In genomic region chr15:80949431-80949830, GRCm38 (mm10) we compare ENCODE assay signal across 9 mouse cellular contexts. TPM values are rescaled to one million over a fixed set of nuclear protein-coding genes. Genes with fewer than 3 reads are reported as not detected.
DNase-seq lines count a peak whose midpoint lies in the region; ATAC-seq lines count a peak whose summit lies in the region.
"Had no signal": no experiment of that assay in that cellular context is flagged by ENCODE, and none has a peak within 500 bp of the region (broad histone marks: within the 10 kb centered on the region; RNA-seq: fewer than 3 reads in every experiment).

No protein-coding gene starts in this region.

- H3K36me3 ChIP-seq in lung, embryonic 16.5 days (ENCODE audit: control insufficient read depth, insufficient read depth, low read length), result peaks cover 12% of the 10 kb centered on the region
- H3K36me3 ChIP-seq in embryonic facial prominence, embryonic 15.5 days, result peaks cover 25% of the 10 kb centered on the region
- H3K36me3 ChIP-seq in limb, embryonic 12.5 days, result peaks cover 25% of the 10 kb centered on the region
- peaks cover 3% of the 10 kb centered on the region; the same call in 1 of the 2 replicates for H3K36me3 ChIP-seq in splenic B cell, adult 2 months (ENCODE audit: control insufficient read depth, insufficient read depth, low read length, poor library complexity, severe bottlenecking)

- H3K4me1 ChIP-seq in lung, embryonic 16.5 days (replicated peaks; ENCODE audit: control insufficient read depth, insufficient read depth, low read length), result peaks cover 14% of the 10 kb centered on the region
- H3K4me1 ChIP-seq in embryonic facial prominence, embryonic 15.5 days, result peaks cover 15% of the 10 kb centered on the region
- H3K4me1 ChIP-seq in limb, embryonic 12.5 days (replicated peaks), result peaks cover 14% of the 10 kb centered on the region

- no peak for DNase-seq in lung, postnatal 10 days
- DNase-seq in splenic B cell, adult 2 months (ENCODE audit: low read depth, low spot score), result peak; percentile 31
- no peak for DNase-seq in left cerebral cortex, adult 8-10 months (ENCODE audit: low spot score in 2 of 2)
- DNase-seq in gastrocnemius, adult 8-10 months (ENCODE audit: low spot score in 2 of 2), result no peak
- no peak for DNase-seq in gastrocnemius, postnatal 4 days (ENCODE audit: low spot score in 2 of 2)
- DNase-seq: adrenal gland, postnatal 25 days had no signal

- 29% methylated on average over 4 of the region's 4 CpGs for WGBS in lung, embryonic 16.5 days
- 39% methylated on average over 4 of the region's 4 CpGs for WGBS in embryonic facial prominence, embryonic 15.5 days
- WGBS in limb, embryonic 12.5 days, result 65% methylated on average over 4 of the region's 4 CpGs

- ATAC-seq in lung, embryonic 16.5 days (ENCODE audit: low read depth), result no peak
- ATAC-seq in embryonic facial prominence, embryonic 15.5 days (ENCODE audit: insufficient number of reproducible peaks, low FRiP score, low TSS enrichment, low read depth), result no peak
- no peak for ATAC-seq in limb, embryonic 12.5 days (ENCODE audit: insufficient number of reproducible peaks, insufficient read depth, low FRiP score, low TSS enrichment, low read depth)

- H3K4me3 ChIP-seq in lung, embryonic 16.5 days (ENCODE audit: low read length), result peak overlapping the region; percentile 91
- H3K4me3 ChIP-seq in embryonic facial prominence, embryonic 15.5 days (replicated peaks), result peak overlapping the region; percentile 96
- peak overlapping the region; percentile 89 for H3K4me3 ChIP-seq in limb, embryonic 12.5 days (replicated peaks)

- peak overlapping the region; percentile 84 for H3K9ac ChIP-seq in lung, embryonic 16.5 days (ENCODE audit: low read length)
- peak overlapping the region; percentile 29; the same call in 1 of the 2 replicates for H3K9ac ChIP-seq in embryonic facial prominence, embryonic 15.5 days
- H3K9ac ChIP-seq in limb, embryonic 12.5 days (replicated peaks), result peak overlapping the region; percentile 78

- no peaks in the 10 kb centered on the region for H3K27me3 ChIP-seq in lung, embryonic 16.5 days (ENCODE audit: control insufficient read depth, insufficient read depth, low read depth, low read length)
- H3K27me3 ChIP-seq in embryonic facial prominence, embryonic 15.5 days, result no peaks in the 10 kb centered on the region
- H3K27me3 ChIP-seq in limb, embryonic 12.5 days, result no peaks in the 10 kb centered on the region
- no peaks in the 10 kb centered on the region for H3K27me3 ChIP-seq in splenic B cell, adult 2 months (ENCODE audit: control insufficient read depth, insufficient read depth, low read length, poor library complexity, severe bottlenecking)

- peak overlapping the region; percentile 82 for H3K4me2 ChIP-seq in lung, embryonic 16.5 days (ENCODE audit: low read depth, low read length)
- peak overlapping the region; percentile 73 for H3K4me2 ChIP-seq in embryonic facial prominence, embryonic 15.5 days (replicated peaks)
- peak overlapping the region; percentile 85 for H3K4me2 ChIP-seq in limb, embryonic 12.5 days

- no peak overlapping the region for H3K27ac ChIP-seq in lung, embryonic 16.5 days (ENCODE audit: low read length)
- no peak overlapping the region for H3K27ac ChIP-seq in embryonic facial prominence, embryonic 15.5 days (replicated peaks)
- H3K27ac ChIP-seq in limb, embryonic 12.5 days, result no peak overlapping the region

- no peaks in the 10 kb centered on the region for H3K9me3 ChIP-seq in lung, embryonic 16.5 days (ENCODE audit: control insufficient read depth, low read length)
- no peaks in the 10 kb centered on the region for H3K9me3 ChIP-seq in embryonic facial prominence, embryonic 15.5 days (replicated peaks)
- H3K9me3 ChIP-seq in limb, embryonic 12.5 days, result no peaks in the 10 kb centered on the region

RNA-seq across cellular contexts. Expression of gene Adsl, which starts 1.1 kb away (rescaled TPM):
- polyA plus RNA-seq in lung, embryonic 16.5 days (2015; fragmentation: Nextera tagmentation; extraction: Ambion mirVana), result 133 and 135 TPM in 2 replicates
- polyA plus RNA-seq in embryonic facial prominence, embryonic 15.5 days (2015; fragmentation: Nextera tagmentation; extraction: Ambion mirVana), result 128 and 136 TPM in 2 replicates
- polyA plus RNA-seq in limb, embryonic 12.5 days (2016; fragmentation: Nextera tagmentation; extraction: Ambion mirVana), result 183 and 186 TPM in 2 replicates
- total RNA-seq in left cerebral cortex, adult 8-10 months (2022), result 10 to 100 TPM; 27.5 to 42.6 (median 32.7) TPM
- total RNA-seq in gastrocnemius, adult 8-10 months (2022), result 100 to 1,000 TPM; 142 to 167 (median 153) TPM
- 100 to 1,000 TPM; 123 to 128 TPM for total RNA-seq in gastrocnemius, postnatal 4 days (2021)

RNA-seq across cellular contexts. Expression of gene Sgsm3, which starts 28.1 kb away (rescaled TPM):
- 45.9 and 46.2 TPM in 2 replicates for polyA plus RNA-seq in lung, embryonic 16.5 days (2015; fragmentation: Nextera tagmentation; extraction: Ambion mirVana)
- polyA plus RNA-seq in embryonic facial prominence, embryonic 15.5 days (2015; fragmentation: Nextera tagmentation; extraction: Ambion mirVana), result 27.2 and 33.6 TPM in 2 replicates
- 27.1 and 28.1 TPM in 2 replicates for polyA plus RNA-seq in limb, embryonic 12.5 days (2016; fragmentation: Nextera tagmentation; extraction: Ambion mirVana)
- total RNA-seq in left cerebral cortex, adult 8-10 months (2022), result 100 to 1,000 TPM in 1 of 4 experiments, 10 to 100 TPM in 3; 81.8 to 105 (median 87.0) TPM
- total RNA-seq in gastrocnemius, adult 8-10 months (2022), result 10 to 100 TPM; 14.9 to 22.1 (median 20.1) TPM
- total RNA-seq in gastrocnemius, postnatal 4 days (2021), result 10 to 100 TPM; 12.8 to 15.0 TPM

Comparison
In these comparisons a context has a peak if more than half of its experiments do, and no peak if none do; other contexts are left out.
1. H3K9ac ChIP-seq: peak in every context shown above with its lines; median percentile 84 in lung, embryonic 16.5 days; 78 in limb, embryonic 12.5 days; 29 in embryonic facial prominence, embryonic 15.5 days.